Mouse (Mus musculus): ENCODE measurements at regions not wholly inside any gene's neighbourhood (a gene's known extent, or its start where the extent isn't known, plus 50 kb on each side); places are given as distances from the start of the nearest gene placed in this dataset.

DNA sequence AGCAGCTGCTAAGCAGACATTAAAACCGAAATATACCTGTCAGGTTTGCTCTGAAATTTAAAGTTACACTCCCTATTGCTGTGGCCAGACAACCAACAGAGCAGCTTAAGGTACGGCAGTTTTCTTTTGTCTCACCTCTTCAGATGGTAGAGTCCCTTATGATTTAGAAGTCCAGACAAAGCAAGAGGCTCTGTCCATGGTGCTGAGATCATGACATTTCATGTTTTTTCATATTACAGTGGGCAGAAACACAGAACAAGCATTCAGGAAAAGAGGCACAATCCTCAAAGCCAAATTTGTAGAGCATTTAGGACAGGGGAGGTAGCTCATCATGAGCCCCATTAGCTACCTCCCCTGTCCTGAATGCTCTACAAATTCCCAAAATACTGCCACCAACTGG lies 620.0 kb downstream of the Dnah5 start:
- DNase-seq = no peak

DNA sequence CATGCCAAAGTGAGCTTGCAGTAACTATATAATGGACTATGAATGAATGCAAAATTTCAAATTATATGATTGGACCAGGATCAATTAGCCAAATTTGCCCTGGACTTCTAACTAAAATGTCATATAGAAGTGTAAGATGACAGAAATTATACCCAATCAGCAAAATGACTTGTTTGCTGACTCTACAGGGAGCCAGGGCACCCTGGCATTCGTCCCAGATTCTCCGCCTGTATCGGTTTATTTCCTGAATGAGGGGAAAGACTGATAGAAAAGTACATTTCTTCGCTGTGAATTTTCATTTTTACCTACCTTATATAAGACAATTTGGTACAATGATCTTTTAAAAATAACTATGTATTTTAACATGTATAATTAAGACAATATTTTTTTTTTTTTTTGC lies 631.3 kb downstream of the Dnah5 start:
- no peak for DNase-seq

DNA sequence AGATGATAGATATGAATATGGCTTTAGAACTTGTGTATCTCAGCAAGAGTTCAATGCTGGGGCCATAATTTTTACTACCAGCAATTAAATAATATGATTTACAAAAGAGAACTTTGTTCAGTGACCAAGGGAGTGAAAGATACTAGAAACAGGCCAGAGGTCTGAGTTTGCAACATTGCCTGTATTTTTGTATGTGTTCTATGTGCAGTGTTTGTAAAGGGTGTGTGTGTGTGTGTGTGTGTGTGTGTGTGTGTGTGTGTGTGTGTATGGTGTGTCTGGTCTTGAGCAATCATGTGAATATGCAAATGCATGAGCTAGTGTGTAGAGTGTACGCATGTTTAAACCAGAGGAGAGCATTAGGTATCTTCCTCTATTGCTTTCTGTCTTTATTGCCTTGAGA lies 636.8 kb downstream of the Dnah5 start:
- no peak for DNase-seq

DNA sequence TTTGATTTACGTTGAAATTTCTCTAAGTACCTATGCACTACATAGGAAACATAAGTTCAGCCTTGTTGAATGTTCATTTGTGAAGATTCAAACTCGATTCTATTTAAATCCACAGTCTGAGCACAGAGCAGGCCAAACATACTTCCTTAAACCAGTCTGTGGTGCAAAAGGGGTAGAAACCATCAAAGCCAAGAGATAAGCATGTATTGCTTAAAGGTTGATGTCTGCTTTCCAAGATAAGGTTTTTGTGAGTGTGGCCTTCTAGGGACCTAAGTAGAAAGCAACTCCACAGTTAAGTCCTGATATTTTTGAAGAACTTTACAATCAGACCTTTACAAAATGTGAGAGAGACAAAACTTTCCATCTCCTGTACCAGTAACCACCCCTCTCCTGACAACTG lies 652.9 kb downstream of the Dnah5 start:
- DNase-seq = no peak

DNA sequence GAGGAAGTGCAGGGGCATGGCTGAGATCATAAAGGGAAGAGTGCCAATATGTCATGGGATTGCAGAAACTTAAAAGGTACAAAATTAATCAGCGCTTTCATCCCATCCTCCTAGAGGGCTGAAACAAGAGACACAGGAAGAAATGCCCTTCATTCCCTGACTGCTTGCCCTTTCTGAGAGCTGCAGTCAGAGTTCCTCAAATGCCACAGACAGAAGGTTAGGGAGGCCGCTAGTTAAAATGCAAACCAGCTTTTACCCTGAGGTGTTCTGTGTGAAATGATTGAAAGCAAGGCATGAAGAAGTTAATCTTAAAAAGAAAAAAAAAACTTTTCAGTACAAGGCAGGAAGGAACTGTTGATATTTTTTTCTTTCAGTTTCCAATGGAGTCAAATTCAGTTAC lies 654.6 kb downstream of the Dnah5 start:
- peak; percentile 69 for DNase-seq

DNA sequence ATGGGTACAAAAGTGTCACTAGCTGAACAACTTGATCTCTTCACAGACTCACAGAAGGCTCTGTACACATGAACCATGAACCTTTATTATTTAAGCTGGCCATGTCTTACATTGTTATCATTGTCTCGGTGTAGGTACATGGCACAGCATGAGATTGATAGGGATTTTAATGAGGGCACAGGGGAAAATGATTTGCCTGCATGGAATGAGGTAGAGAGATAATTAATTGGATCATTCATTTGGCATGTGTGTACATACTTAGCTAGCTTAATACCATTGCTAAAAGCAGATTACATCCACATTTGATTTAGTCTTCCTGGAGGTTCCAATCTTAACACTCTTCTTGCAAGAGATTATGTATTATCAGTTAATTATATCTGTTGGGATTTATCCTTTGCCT lies 660.5 kb downstream of the Dnah5 start:
- DNase-seq = no peak

DNA sequence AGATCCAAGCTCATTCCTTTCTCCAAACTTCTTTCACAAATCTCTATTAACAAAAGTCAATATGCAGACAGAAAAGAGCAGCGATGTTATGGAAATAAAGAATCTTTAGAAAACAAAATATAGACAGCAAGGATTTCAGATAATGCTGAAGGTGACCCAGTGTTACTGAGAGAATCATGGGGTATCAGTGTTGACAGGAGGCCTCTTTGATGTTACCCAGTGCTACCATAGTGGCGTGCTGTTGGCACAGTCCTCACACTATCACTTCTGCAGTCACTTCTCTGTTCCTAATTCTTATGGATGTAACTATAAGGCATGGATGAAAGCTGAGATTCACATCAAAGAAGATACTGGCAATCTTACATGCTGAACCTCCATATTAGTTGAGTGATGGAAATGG lies 661.4 kb downstream of the Dnah5 start:
- no peak for DNase-seq

DNA sequence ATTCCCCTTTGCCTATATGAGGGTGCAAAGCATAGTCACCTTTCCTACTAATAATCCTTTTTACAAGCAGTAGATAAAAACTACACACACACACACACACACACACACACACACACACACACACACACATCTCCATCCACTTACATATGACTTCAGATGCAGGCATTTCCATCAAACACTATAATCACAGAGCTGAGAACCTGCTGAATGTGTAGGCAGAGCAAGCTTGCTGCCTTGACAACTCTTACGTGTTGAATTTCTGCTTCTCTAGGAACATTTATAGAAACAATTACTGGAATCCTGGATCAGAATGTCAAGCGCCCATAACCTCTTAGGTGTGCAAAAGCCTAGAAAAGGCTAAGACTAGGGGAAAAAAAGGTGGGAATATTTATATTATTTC lies 669.4 kb downstream of the Dnah5 start:
- DNase-seq = no peak

DNA sequence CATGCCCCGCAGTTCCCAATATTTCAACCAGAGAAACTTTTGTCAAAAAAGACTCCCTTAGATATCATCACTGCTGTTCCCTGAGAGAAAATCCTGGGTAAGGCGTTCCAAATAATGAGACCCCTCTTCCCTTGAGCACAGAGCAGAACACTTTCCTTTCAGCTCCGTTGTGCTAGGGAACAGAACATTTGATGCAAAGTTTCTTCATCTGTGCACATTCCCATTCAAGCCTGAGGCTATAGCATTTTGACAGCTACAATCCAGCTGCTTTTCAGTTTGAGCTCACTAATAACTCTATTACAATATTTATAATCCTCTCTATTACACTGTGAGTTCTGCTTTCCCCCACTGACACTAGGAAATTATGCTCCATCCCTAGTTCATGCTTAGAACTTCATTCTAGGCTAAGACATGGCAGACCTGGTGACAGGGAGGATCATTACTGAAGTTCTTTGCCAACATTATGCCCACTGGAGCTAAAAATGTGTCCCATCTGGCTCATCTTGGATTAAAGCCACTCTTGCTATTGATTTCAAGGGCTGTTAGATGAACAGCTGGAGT lies 692.8 kb downstream of the Dnah5 start:
- DNase-seq = no peak

DNA sequence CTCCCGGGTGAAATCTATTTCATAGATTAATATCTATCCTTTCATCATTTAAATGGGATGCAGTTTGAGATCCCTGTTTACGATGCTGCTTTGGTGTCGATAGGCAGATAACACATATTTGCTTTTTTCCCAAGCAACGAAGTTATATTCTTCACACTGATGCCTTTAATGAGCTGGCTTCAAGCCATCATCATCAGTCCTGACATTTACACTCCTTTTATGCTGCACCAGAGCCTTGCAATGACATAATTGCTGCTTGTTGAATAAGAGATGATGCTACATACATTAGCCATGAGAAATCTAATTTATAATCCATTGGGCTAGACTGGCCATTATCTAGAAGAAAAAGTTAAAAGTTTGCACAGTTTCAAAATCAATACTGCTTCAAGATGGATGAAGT lies 718.9 kb downstream of the Dnah5 start:
- no peak for DNase-seq

DNA sequence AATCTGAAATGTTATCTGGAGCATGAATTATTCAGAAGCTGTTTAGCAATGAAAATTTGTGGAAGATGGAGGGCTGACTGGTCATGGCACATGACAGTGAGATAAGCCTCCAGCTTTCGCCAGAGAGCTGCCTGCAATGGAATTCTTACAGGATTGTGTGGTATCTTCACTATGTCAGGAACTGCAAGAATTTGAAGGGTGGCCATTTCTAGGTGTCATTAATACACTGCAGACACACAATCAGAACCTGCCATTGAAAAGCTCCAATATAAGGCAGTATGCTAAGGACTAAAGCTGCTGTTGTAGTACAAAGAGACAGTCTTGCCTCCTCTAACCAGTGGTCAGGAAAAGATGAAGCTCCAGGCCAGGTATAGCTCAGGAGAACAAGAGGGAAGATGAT lies 744.7 kb downstream of the Dnah5 start:
- DNase-seq = no peak
